ENCODE assay signal across 8 mouse cellular contexts in the genomic region with DNA sequence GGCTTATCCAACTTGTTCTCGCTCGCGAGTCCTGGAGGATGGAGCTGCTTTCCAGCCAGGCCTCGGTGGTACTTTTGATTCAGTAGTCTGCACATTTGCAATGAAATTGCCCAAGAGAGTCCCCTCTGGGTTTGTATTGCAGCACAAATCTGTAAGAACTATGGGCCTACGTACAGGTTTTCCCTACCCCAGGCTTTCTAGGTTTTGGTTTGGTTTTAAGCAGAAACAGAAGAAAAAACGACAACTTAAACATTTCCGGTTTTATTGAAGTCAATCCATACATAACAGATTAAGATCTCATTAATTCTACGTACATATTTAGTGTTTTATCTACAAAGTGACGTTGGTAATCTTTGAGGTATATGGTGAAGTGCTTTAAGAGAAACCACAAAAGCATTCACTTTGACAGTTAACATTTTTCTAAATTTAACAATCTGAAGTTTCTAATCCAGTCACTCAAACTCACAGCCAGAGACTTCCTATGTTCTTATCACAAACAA. TPM values are rescaled to one million over a fixed set of nuclear protein-coding genes. Genes with fewer than 3 reads are reported as not detected.
DNase-seq lines count a peak whose midpoint lies in the region; ATAC-seq lines count a peak whose summit lies in the region.

No protein-coding gene starts in this region.

- peak overlapping the region; percentile 62 for H3K9ac ChIP-seq in kidney, embryonic 14.5 days (ENCODE audit: low read depth, low read length)
- peak overlapping the region; percentile 78 for H3K9ac ChIP-seq in heart, embryonic 16.5 days (ENCODE audit: low read length)

- H3K4me2 ChIP-seq in kidney, embryonic 14.5 days (replicated peaks; ENCODE audit: low read depth, low read length) = peak overlapping the region; percentile 100
- H3K4me2 ChIP-seq in heart, embryonic 16.5 days (ENCODE audit: low read depth, low read length) = peak overlapping the region; percentile 100

- 28% methylated on average over 9 of the region's 9 CpGs for WGBS in kidney, embryonic 14.5 days
- WGBS in heart, embryonic 16.5 days = 27% methylated on average over 9 of the region's 9 CpGs
- 30% methylated on average over 9 of the region's 9 CpGs for WGBS in midbrain, embryonic 10.5 days

- no peak for ATAC-seq in kidney, embryonic 14.5 days (ENCODE audit: low FRiP score, low TSS enrichment)
- peak; percentile 43 for ATAC-seq in activated CD4-positive, CD25-positive, alpha-beta regulatory T cell, adult 4 months
- ATAC-seq in heart, embryonic 16.5 days (replicated peaks; ENCODE audit: extremely low read depth, insufficient read depth, low FRiP score) = no peak

- no peak for DNase-seq in kidney, adult 8-10 months
- no peak for DNase-seq in midbrain, embryonic 10.5 days (ENCODE audit: low spot score)
- no peak for DNase-seq in Muller cell, postnatal 12 days (ENCODE audit: inconsistent ontology term)
- DNase-seq in layer of hippocampus, adult 11-12 months (ENCODE audit: low spot score) = no peak
- DNase-seq in thymus, postnatal 36 days = no peak

- peaks cover 13% of the 10 kb centered on the region for H3K27me3 ChIP-seq in kidney, embryonic 14.5 days (ENCODE audit: control insufficient read depth, insufficient read depth, low read length)
- peaks cover 7% of the 10 kb centered on the region for H3K27me3 ChIP-seq in heart, embryonic 16.5 days (ENCODE audit: control insufficient read depth, insufficient read depth, low read length)
- peaks cover 51% of the 10 kb centered on the region for H3K27me3 ChIP-seq in midbrain, embryonic 10.5 days (ENCODE audit: low read depth, poor library complexity, severe bottlenecking)

- peak overlapping the region; percentile 71 for H3K4me3 ChIP-seq in kidney, embryonic 14.5 days (ENCODE audit: low read length)
- peak overlapping the region; percentile 84 for H3K4me3 ChIP-seq in heart, embryonic 16.5 days (ENCODE audit: low read length)
- H3K4me3 ChIP-seq in midbrain, embryonic 10.5 days = peak overlapping the region; percentile 81

- no peaks in the 10 kb centered on the region for H3K36me3 ChIP-seq in kidney, embryonic 14.5 days (ENCODE audit: control insufficient read depth, insufficient read depth, low read length)
- H3K36me3 ChIP-seq in heart, embryonic 16.5 days (ENCODE audit: control insufficient read depth, insufficient read depth) = no peaks in the 10 kb centered on the region
- no peaks in the 10 kb centered on the region for H3K36me3 ChIP-seq in midbrain, embryonic 10.5 days

- no peak overlapping the region for H3K27ac ChIP-seq in kidney, embryonic 14.5 days (ENCODE audit: low read depth, low read length)
- no peak overlapping the region for H3K27ac ChIP-seq in heart, embryonic 16.5 days (ENCODE audit: low read length)
- peak overlapping the region; percentile 73; the same call in 1 of the 2 replicates for H3K27ac ChIP-seq in midbrain, embryonic 10.5 days (replicated peaks)

- H3K9me3 ChIP-seq in kidney, embryonic 14.5 days (ENCODE audit: control insufficient read depth, low read length) = no peaks in the 10 kb centered on the region
- no peaks in the 10 kb centered on the region for H3K9me3 ChIP-seq in heart, embryonic 16.5 days (replicated peaks; ENCODE audit: control insufficient read depth, low read length)
- no peaks in the 10 kb centered on the region for H3K9me3 ChIP-seq in midbrain, embryonic 10.5 days (replicated peaks)

- 0 out of 2 replicates have a peak, but pooled peaks cover 4% of the 10 kb centered on the region for H3K4me1 ChIP-seq in kidney, embryonic 14.5 days (ENCODE audit: control insufficient read depth, insufficient read depth, low read length)
- H3K4me1 ChIP-seq in heart, embryonic 16.5 days (ENCODE audit: control insufficient read depth, insufficient read depth, low read length) = peaks cover 3% of the 10 kb centered on the region; the same call in 1 of the 2 replicates
- peaks cover 13% of the 10 kb centered on the region for H3K4me1 ChIP-seq in midbrain, embryonic 10.5 days

RNA-seq across cellular contexts. Expression of a gene that starts 0.6 kb away (rescaled TPM):
- polyA plus RNA-seq in kidney, embryonic 14.5 days (2014; fragmentation: Nextera tagmentation; extraction: Ambion mirVana) = 0.81 and 1.6 TPM in 2 replicates
- 1 to 10 TPM; 1.4 to 1.9 TPM for polyA plus RNA-seq in activated CD4-positive, CD25-positive, alpha-beta regulatory T cell, adult 4 months (2017; shearing (Covaris generic))
- polyA plus RNA-seq in heart, embryonic 16.5 days (2015; fragmentation: Nextera tagmentation; extraction: Ambion mirVana) = 1.1 and 1.3 TPM in 2 replicates
- polyA plus RNA-seq in midbrain, embryonic 10.5 days (2016; fragmentation: Nextera tagmentation; extraction: Ambion mirVana) = 0.17 and 0.40 TPM in 2 replicates

RNA-seq across cellular contexts. Expression of a gene that starts 53.6 kb away (rescaled TPM):
- polyA plus RNA-seq in kidney, embryonic 14.5 days (2014; fragmentation: Nextera tagmentation; extraction: Ambion mirVana) = 29.3 and 46.2 TPM in 2 replicates
- polyA plus RNA-seq in activated CD4-positive, CD25-positive, alpha-beta regulatory T cell, adult 4 months (2017; shearing (Covaris generic)) = 10 to 100 TPM; 11.6 to 12.0 TPM
- polyA plus RNA-seq in heart, embryonic 16.5 days (2015; fragmentation: Nextera tagmentation; extraction: Ambion mirVana) = 11.3 and 13.6 TPM in 2 replicates
- 32.2 and 32.5 TPM in 2 replicates for polyA plus RNA-seq in midbrain, embryonic 10.5 days (2016; fragmentation: Nextera tagmentation; extraction: Ambion mirVana)
